Mouse (Mus musculus): Measurements from ENCODE around the gene Gm44965. TPM values are rescaled to one million over a fixed set of nuclear protein-coding genes. Genes with fewer than 3 reads are reported as not detected.

Gm44965 gene
- total and polyA plus RNA-seq, 2 experiments from 2014 or later = 0.75 TPM; not detected in 1

GRCm38 (mm10) chr6:48573280-48573679 is 20.5 kb upstream of the Gm44965 start:
- Histone ChIP-seq H3K4me1 (ENCODE audit: insufficient read depth, low read length) (no peaks in the 10 kb centered on the region), H3K4me3 (ENCODE audit: low read depth, low read length) (no peak overlapping the region), H3K9ac (replicated peaks; ENCODE audit: low read length, poor library complexity, severe bottlenecking) (no peak overlapping the region), H3K27ac (ENCODE audit: low read depth, low read length) (no peak overlapping the region), H3K36me3 (ENCODE audit: insufficient read depth, low read length) (peaks cover 5% of the 10 kb centered on the region), H3K27me3 (ENCODE audit: insufficient read depth, low read length) (no peaks in the 10 kb centered on the region), H3K4me2 (ENCODE audit: low read depth, low read length, poor library complexity, severe bottlenecking) (no peak overlapping the region), H3K9me3 (ENCODE audit: low read length) (no peaks in the 10 kb centered on the region)
- no peak for ATAC-seq (ENCODE audit: low FRiP score)
- WGBS = 72% methylated on average over 10 of the region's 10 CpGs
- no peak for TF ChIP-seq CTCF (IDR thresholded peaks at IDR 0.05)
- DNase-seq (ENCODE audit: low spot score) = no peak

GRCm38 (mm10) chr6:48573981-48574380 is 19.8 kb upstream of the Gm44965 start:
- WGBS = 85% methylated on average over 3 of the region's 3 CpGs

GRCm38 (mm10) chr6:48578736-48579135 is 15.0 kb upstream of the Gm44965 start:
- TF ChIP-seq CTCF (IDR thresholded peaks at IDR 0.05) = no peak
- H3K4me1 ChIP-seq (ENCODE audit: insufficient read depth, low read length) = no peaks in the 10 kb centered on the region
- 75% methylated on average over 5 of the region's 5 CpGs for WGBS

More at GRCm38 (mm10) chr6:48573981-48574380, 19.8 kb upstream of the Gm44965 start:
- TF ChIP-seq CTCF (IDR thresholded peaks at IDR 0.05) = no peak
- Histone ChIP-seq H3K9me3 (ENCODE audit: low read length) (no peaks in the 10 kb centered on the region), H3K27me3 (ENCODE audit: insufficient read depth, low read length) (no peaks in the 10 kb centered on the region), H3K27ac (ENCODE audit: low read depth, low read length) (no peak overlapping the region), H3K4me2 (ENCODE audit: low read depth, low read length, poor library complexity, severe bottlenecking) (no peak overlapping the region), H3K4me1 (ENCODE audit: insufficient read depth, low read length) (no peaks in the 10 kb centered on the region), H3K4me3 (ENCODE audit: low read depth, low read length) (no peak overlapping the region), H3K36me3 (ENCODE audit: insufficient read depth, low read length) (no peaks in the 10 kb centered on the region), H3K9ac (replicated peaks; ENCODE audit: low read length, poor library complexity, severe bottlenecking) (no peak overlapping the region)
- DNase-seq (ENCODE audit: low spot score) = no peak
- ATAC-seq (ENCODE audit: low FRiP score) = no peak

GRCm38 (mm10) chr6:48579215-48579648 is 14.5 kb upstream of the Gm44965 start:
- Histone ChIP-seq H3K36me3 (ENCODE audit: insufficient read depth, low read length) (no peaks in the 10 kb centered on the region), H3K4me3 (ENCODE audit: low read depth, low read length) (no peak overlapping the region), H3K4me1 (ENCODE audit: insufficient read depth, low read length) (no peaks in the 10 kb centered on the region), H3K4me2 (ENCODE audit: low read depth, low read length, poor library complexity, severe bottlenecking) (no peak overlapping the region), H3K9ac (replicated peaks; ENCODE audit: low read length, poor library complexity, severe bottlenecking) (no peak overlapping the region), H3K27ac (ENCODE audit: low read depth, low read length) (no peak overlapping the region), H3K27me3 (ENCODE audit: insufficient read depth, low read length) (no peaks in the 10 kb centered on the region), H3K9me3 (ENCODE audit: low read length) (no peaks in the 10 kb centered on the region)
- 38% methylated on average over 5 of the region's 5 CpGs for WGBS
- DNase-seq (ENCODE audit: low spot score) (no peak), ATAC-seq (ENCODE audit: low FRiP score) (no peak)
- TF ChIP-seq CTCF (IDR thresholded peaks at IDR 0.05) = no peak

More at GRCm38 (mm10) chr6:48578736-48579135, 15.0 kb upstream of the Gm44965 start:
- ATAC-seq (ENCODE audit: low FRiP score) (no peak), DNase-seq (ENCODE audit: low spot score) (no peak)
- H3K27me3 ChIP-seq (ENCODE audit: insufficient read depth, low read length) = no peaks in the 10 kb centered on the region
- H3K36me3 ChIP-seq (ENCODE audit: insufficient read depth, low read length) = no peaks in the 10 kb centered on the region
- no peak overlapping the region for H3K27ac ChIP-seq (ENCODE audit: low read depth, low read length)
- H3K9me3 ChIP-seq (ENCODE audit: low read length) = no peaks in the 10 kb centered on the region
- no peak overlapping the region for H3K4me2 ChIP-seq (ENCODE audit: low read depth, low read length, poor library complexity, severe bottlenecking)
- no peak overlapping the region for H3K4me3 ChIP-seq (ENCODE audit: low read depth, low read length)
- no peak overlapping the region for H3K9ac ChIP-seq (replicated peaks; ENCODE audit: low read length, poor library complexity, severe bottlenecking)

- ATAC-seq (ENCODE audit: low FRiP score) (no peak), DNase-seq (ENCODE audit: low spot score) (no peak)
- Histone ChIP-seq H3K4me3 (ENCODE audit: low read depth, low read length) (no peak overlapping the region), H3K27me3 (ENCODE audit: insufficient read depth, low read length) (no peaks in the 10 kb centered on the region), H3K36me3 (ENCODE audit: insufficient read depth, low read length) (no peaks in the 10 kb centered on the region), H3K4me1 (ENCODE audit: insufficient read depth, low read length) (no peaks in the 10 kb centered on the region), H3K9me3 (ENCODE audit: low read length) (no peaks in the 10 kb centered on the region), H3K4me2 (ENCODE audit: low read depth, low read length, poor library complexity, severe bottlenecking) (no peak overlapping the region), H3K27ac (ENCODE audit: low read depth, low read length) (no peak overlapping the region), H3K9ac (replicated peaks; ENCODE audit: low read length, poor library complexity, severe bottlenecking) (no peak overlapping the region)
- no peak for TF ChIP-seq CTCF (IDR thresholded peaks at IDR 0.05)
- WGBS = 20% methylated on average over 3 of the region's 3 CpGs
Observed at GRCm38 (mm10) chr6:48581257-48581656, 12.5 kb upstream of the Gm44965 start.

- peak; percentile 82 for DNase-seq (ENCODE audit: low spot score)
- WGBS = 61% methylated on average over 3 of the region's 3 CpGs
- H3K4me3 ChIP-seq (ENCODE audit: low read depth, low read length) = no peak overlapping the region
Observed at GRCm38 (mm10) chr6:48582037-48582436, 11.7 kb upstream of the Gm44965 start.

More at GRCm38 (mm10) chr6:48582037-48582436, 11.7 kb upstream of the Gm44965 start:
- Histone ChIP-seq H3K27me3 (ENCODE audit: insufficient read depth, low read length) (no peaks in the 10 kb centered on the region), H3K27ac (ENCODE audit: low read depth, low read length) (no peak overlapping the region), H3K9ac (replicated peaks; ENCODE audit: low read length, poor library complexity, severe bottlenecking) (no peak overlapping the region), H3K4me1 (ENCODE audit: insufficient read depth, low read length) (no peaks in the 10 kb centered on the region), H3K36me3 (ENCODE audit: insufficient read depth, low read length) (no peaks in the 10 kb centered on the region), H3K9me3 (ENCODE audit: low read length) (no peaks in the 10 kb centered on the region), H3K4me2 (ENCODE audit: low read depth, low read length, poor library complexity, severe bottlenecking) (no peak overlapping the region)
- TF ChIP-seq CTCF (IDR thresholded peaks at IDR 0.05) = peak; percentile 88
- peak; percentile 13; the same call in 1 of the 2 replicates for ATAC-seq (ENCODE audit: low FRiP score)
